Mouse (Mus musculus) layer of hippocampus, postnatal 10 days (tissue): Measurements from ENCODE around the gene Gm3854. TPM values are rescaled to one million over a fixed set of nuclear protein-coding genes. Genes with fewer than 3 reads are reported as not detected.

Experiments used
- DNase-seq, 2 experiments: peaks; one replicate each; pipeline ENCODE4 v3.0.0; 2021; ENCODE audit warnings: low spot score in 2 of 2
- total RNA-seq, 2 experiments: library from RNA; stranded (reverse); gene quantifications; 2 replicates each; pipeline ENCODE4 v1.2.3; 2021

The Gm3854 gene
- total RNA-seq, 2 experiments from 2014 or later: 5.6 to 6.8 TPM

GRCm38 (mm10) chr7:6384011-6384410 is 40.5 kb downstream of the Gm3854 start:
- DNase-seq: no peak

GRCm38 (mm10) chr7:6386995-6387394 is 43.4 kb downstream of the Gm3854 start:
- peak in 1 of 2 experiments; percentile 36 for DNase-seq

GRCm38 (mm10) chr7:6388971-6389370 is 45.4 kb downstream of the Gm3854 start:
- DNase-seq: no peak

GRCm38 (mm10) chr7:6389449-6389848 is 45.9 kb downstream of the Gm3854 start:
- no peak for DNase-seq

GRCm38 (mm10) chr7:6397996-6398975 is 54.7 kb downstream of the Gm3854 start, which contains the start of gene Smim17:
Gene Smim17 (plus strand): TSS chr7:6398715.
- peak; percentile 69 to 71 for DNase-seq

Other genes starting within 250 kb of the Gm3854 start
- 10 to 100 TPM; 27.1 to 32.7 TPM for gene Zfp787, start 187.8 kb upstream of the Gm3854 start, total RNA-seq
- 10 to 100 TPM; 55.9 to 65.8 TPM for gene Zfp444, start 171.5 kb upstream of the Gm3854 start, total RNA-seq
- not detected for gene Galp, start 146.7 kb upstream of the Gm3854 start, total RNA-seq
- gene Zscan5b, start 121.5 kb upstream of the Gm3854 start, total RNA-seq: not detected
- not detected for gene Epp13, start 91.0 kb upstream of the Gm3854 start, total RNA-seq
- gene Zfp667, start 57.2 kb upstream of the Gm3854 start, total RNA-seq: 10 to 100 TPM; 14.5 to 17.2 TPM
- gene Zfp583, start 12.5 kb upstream of the Gm3854 start, total RNA-seq: 10 to 100 TPM; 17.6 to 17.8 TPM
- gene Zfp78, start 19.5 kb downstream of the Gm3854 start, total RNA-seq: 1 to 10 TPM; 5.2 to 5.8 TPM
- gene Zfp28, start 39.5 kb downstream of the Gm3854 start, total RNA-seq: 10 to 100 TPM in 1 of 2 experiments, 1 to 10 TPM in 1; 8.6 to 10.3 TPM
- 10 to 100 TPM; 18.5 to 19.0 TPM for gene Smim17, start 55.0 kb downstream of the Gm3854 start, total RNA-seq
- gene Gm20715, start 66.5 kb downstream of the Gm3854 start, total RNA-seq: under 1 TPM; 0.09 to 0.14 TPM
- gene Olfr1344, start 94.9 kb downstream of the Gm3854 start, total RNA-seq: 1 to 10 TPM; 1.1 to 1.4 TPM
- gene Olfr1336, start 112.4 kb downstream of the Gm3854 start, total RNA-seq: under 1 TPM in 1 of 2 experiments, not detected in 1; 0.04 TPM
- not detected for gene Olfr1346, start 123.3 kb downstream of the Gm3854 start, total RNA-seq
- not detected for gene Olfr5, start 143.2 kb downstream of the Gm3854 start, total RNA-seq
- gene Olfr1347, start 156.0 kb downstream of the Gm3854 start, total RNA-seq: not detected
- not detected for gene Olfr1348, start 165.0 kb downstream of the Gm3854 start, total RNA-seq
- gene Olfr1349, start 179.2 kb downstream of the Gm3854 start, total RNA-seq: under 1 TPM in 1 of 2 experiments, not detected in 1; 0.22 TPM
- gene Olfr1350, start 221.1 kb downstream of the Gm3854 start, total RNA-seq: not detected